Mouse (Mus musculus) liver, embryonic 13.5 days (tissue): ENCODE results near the gene Arhgef12. TPM values are rescaled to one million over a fixed set of nuclear protein-coding genes. Genes with fewer than 3 reads are reported as not detected.

Experiments used
- ATAC-seq: fragments of 200-750 bp; cut with Nextera tagmentation; 2 replicates; pipeline ENCODE4 v1.8.0; 2017; ENCODE audit warnings: low read depth, mild to moderate bottlenecking, moderate number of reproducible peaks, moderate library complexity
- DNase-seq: peaks from one replicate; pipeline ENCODE4 v3.0.0; 2022
- H3K27ac ChIP-seq: fragments of 300-500 bp; sonication (generic); 2 replicates; pipeline ENCODE4 v1.5.1; 2015; ENCODE audit warnings: moderate library complexity, mild to moderate bottlenecking, inconsistent platforms
- H3K27me3 ChIP-seq: fragments of 300-500 bp; sonication (generic); 2 replicates; pipeline ENCODE4 v1.6.1; 2015; ENCODE audit warnings: mild to moderate bottlenecking, inconsistent platforms
- H3K36me3 ChIP-seq: fragments of 300-500 bp; sonication (generic); 2 replicates; pipeline ENCODE4 v1.6.1; 2015; ENCODE audit warnings: mild to moderate bottlenecking, inconsistent platforms
- H3K4me1 ChIP-seq: fragments of 300-500 bp; sonication (generic); replicated peaks from 2 replicates; pipeline ENCODE4 v1.6.1; 2015; ENCODE audit warnings: inconsistent platforms
- H3K4me2 ChIP-seq: fragments of 300-500 bp; sonication (generic); 2 replicates; pipeline ENCODE4 v1.6.1; 2015; ENCODE audit warnings: inconsistent platforms, mild to moderate bottlenecking, moderate library complexity
- H3K4me3 ChIP-seq: fragments of 300-500 bp; sonication (generic); replicated peaks from 2 replicates; pipeline ENCODE4 v1.5.1; 2015; ENCODE audit warnings: mild to moderate bottlenecking, inconsistent platforms
- H3K9ac ChIP-seq: fragments of 300-500 bp; sonication (generic); 2 replicates; pipeline ENCODE4 v1.6.1; 2015; ENCODE audit warnings: mild to moderate bottlenecking, inconsistent platforms
- H3K9me3 ChIP-seq: fragments of 300-500 bp; sonication (generic); replicated peaks from 2 replicates; pipeline ENCODE4 v1.6.1; 2016; ENCODE audit warnings: inconsistent platforms
- WGBS: fragments of 180-500 bp; shearing (Covaris S2); methylation state at CpG from one replicate; pipeline ENCODE4 v1.1.7; 2015; ENCODE audit not compliant: insufficient replicate concordance; 5-methylcytosine and 5-hydroxymethylcytosine counted together
- polyA plus RNA-seq: library from polyadenylated mRNA; unstranded; fragments of >200 nt; fragmentation: Nextera tagmentation; extraction: Ambion mirVana; gene quantifications from 2 replicates; pipeline ENCODE4 v1.2.1, GENCODE M21; 2015

Arhgef12 gene
- polyA plus RNA-seq, 1 experiment from 2014 or later, result 4.3 TPM

DNA sequence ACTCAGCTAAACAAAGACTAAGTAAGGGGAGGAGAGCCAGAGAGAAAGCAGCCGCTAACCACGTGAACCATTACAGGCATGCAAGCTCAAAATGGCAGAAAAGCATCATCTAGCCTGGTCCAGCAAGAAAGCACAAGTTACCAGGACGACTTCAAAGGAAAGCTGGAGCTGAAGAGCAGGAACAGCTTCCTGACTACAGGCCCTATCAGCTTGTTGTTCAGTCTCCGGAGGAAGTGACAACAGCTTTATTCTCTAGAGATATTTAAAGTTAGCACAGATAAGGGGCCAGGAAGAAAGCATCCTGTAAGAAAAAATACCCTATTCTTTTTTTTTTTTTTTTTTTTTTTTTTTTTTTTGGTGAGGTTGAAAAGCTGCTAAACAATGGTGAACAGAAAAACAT is 8.1 kb downstream of the Arhgef12 start:
- H3K9ac ChIP-seq, result no peak overlapping the region
- H3K4me2 ChIP-seq, result peak overlapping the region; percentile 28
- ATAC-seq (no peak), DNase-seq (no peak)
- H3K27me3 ChIP-seq, result peaks cover 7% of the 10 kb centered on the region; the same call in 1 of the 2 replicates
- H3K9me3 ChIP-seq, result no peaks in the 10 kb centered on the region
- H3K4me3 ChIP-seq, result no peak overlapping the region
- H3K4me1 ChIP-seq, result peaks cover 78% of the 10 kb centered on the region
- H3K36me3 ChIP-seq, result no peaks in the 10 kb centered on the region
- WGBS, result 15% methylated on average over 4 of the region's 4 CpGs
- H3K27ac ChIP-seq, result no peak overlapping the region

DNA sequence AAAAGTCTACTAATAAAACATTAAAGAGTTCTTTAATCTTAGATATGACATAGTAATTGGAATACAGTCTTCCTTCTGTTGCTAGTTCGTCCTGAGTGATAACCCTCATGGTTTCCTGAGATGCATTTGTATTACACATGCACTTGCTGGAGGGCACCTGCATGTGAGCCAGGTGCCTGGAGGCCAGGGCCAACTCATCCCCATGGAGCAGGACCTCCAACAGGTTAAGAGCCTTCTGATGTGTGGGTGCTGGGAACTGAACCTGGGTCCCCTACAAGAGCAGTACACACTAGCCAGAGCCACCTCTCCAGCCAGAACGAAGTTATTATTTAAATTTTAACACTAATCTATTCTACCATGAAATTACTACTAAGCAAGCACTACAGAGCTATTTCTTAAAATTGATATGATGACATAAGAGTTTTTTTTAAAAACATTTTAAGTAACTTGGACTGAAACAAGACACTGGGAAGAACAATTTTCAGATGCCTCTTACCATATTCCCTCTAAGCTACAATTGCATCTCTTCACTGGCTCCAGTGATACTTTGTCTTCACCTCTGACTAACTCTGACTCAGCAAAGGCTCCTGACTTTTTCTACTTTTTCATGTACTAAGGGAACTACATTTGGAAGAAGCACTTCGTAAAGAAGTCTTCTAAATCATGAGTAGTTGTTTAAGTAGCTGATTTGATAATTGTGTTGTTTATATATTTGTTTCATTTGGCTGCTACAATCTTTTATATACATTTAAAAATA is 9.1 kb downstream of the Arhgef12 start:
- no peaks in the 10 kb centered on the region for H3K36me3 ChIP-seq
- peaks cover 10% of the 10 kb centered on the region; the same call in 1 of the 2 replicates for H3K27me3 ChIP-seq
- DNase-seq (no peak), ATAC-seq (no peak)
- no peaks in the 10 kb centered on the region for H3K9me3 ChIP-seq
- H3K9ac ChIP-seq, result no peak overlapping the region
- H3K4me2 ChIP-seq, result no peak overlapping the region
- H3K27ac ChIP-seq, result no peak overlapping the region
- peaks cover 72% of the 10 kb centered on the region for H3K4me1 ChIP-seq
- H3K4me3 ChIP-seq, result no peak overlapping the region
- 69% methylated on average over 3 of the region's 3 CpGs for WGBS

DNA sequence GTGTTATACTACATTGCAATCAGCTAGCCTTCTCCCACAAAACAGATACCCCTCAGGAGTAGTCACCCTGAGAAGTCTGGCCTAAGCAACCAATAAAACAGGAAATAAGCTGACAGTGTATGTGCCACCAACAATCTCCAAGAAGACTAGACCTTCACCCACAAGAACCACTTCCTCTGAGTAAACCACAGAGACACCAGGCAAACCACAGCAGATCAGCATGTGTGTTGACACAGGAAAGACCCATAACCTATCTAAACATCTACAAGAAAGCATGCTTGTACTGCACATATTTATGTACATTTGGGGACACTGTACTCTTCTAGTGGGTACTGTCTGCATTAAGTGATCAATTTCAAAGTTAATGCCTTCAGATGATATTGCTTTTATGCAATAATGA is 10.7 kb downstream of the Arhgef12 start:
- no peaks in the 10 kb centered on the region for H3K9me3 ChIP-seq
- H3K4me3 ChIP-seq, result no peak overlapping the region
- no peak for DNase-seq
- H3K4me2 ChIP-seq, result no peak overlapping the region
- peaks cover 61% of the 10 kb centered on the region for H3K4me1 ChIP-seq
- no peak for ATAC-seq
- no peak overlapping the region for H3K27ac ChIP-seq
- peaks cover 20% of the 10 kb centered on the region for H3K27me3 ChIP-seq
- no peak overlapping the region for H3K9ac ChIP-seq
- no peaks in the 10 kb centered on the region for H3K36me3 ChIP-seq

DNA sequence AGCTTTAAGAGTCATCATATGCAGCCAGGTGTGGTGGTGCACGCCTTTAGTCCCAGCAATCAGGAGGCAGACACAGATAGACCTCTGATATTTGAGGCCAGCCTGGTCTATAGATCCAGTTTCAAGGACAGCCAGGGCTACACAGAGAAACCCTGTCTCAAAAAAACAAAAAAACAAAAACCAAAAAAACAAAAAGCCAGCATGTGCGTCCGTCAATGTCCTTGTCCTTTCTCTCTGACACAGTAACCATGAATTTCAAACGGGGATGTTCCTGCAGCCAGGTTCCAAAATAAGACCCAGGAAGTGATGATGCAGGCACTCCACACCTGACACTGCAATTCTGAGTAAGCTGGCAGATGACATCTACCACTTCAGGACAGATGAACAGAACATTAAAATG is 12.2 kb downstream of the Arhgef12 start:
- ATAC-seq (no peak), DNase-seq (no peak)
- no peak overlapping the region for H3K4me2 ChIP-seq
- H3K4me1 ChIP-seq, result peaks cover 50% of the 10 kb centered on the region
- WGBS, result 74% methylated on average over 4 of the region's 4 CpGs
- H3K9me3 ChIP-seq, result no peaks in the 10 kb centered on the region
- H3K9ac ChIP-seq, result no peak overlapping the region
- no peak overlapping the region for H3K4me3 ChIP-seq
- no peaks in the 10 kb centered on the region for H3K36me3 ChIP-seq
- peaks cover 19% of the 10 kb centered on the region for H3K27me3 ChIP-seq
- no peak overlapping the region for H3K27ac ChIP-seq

DNA sequence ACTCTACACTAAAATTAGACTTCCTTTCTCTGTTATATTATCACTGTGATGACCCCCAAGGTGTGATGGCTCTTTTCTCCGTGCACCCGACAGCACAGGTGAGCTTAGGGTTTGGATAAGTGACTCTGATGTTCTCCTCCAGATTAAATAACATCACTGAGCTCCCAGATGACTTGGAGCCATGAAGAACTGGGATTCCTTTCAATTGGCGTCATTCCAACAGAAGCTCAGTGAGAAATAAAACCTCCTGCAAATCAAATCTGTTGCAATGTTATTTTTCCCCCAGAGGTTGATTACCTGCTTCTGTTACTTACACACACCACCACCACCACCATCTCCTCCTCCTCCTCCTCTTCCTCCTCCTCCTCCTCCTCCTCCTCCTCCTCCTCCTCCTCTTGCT is 13.2 kb downstream of the Arhgef12 start:
- Histone ChIP-seq H3K4me2 (no peak overlapping the region), H3K27me3 (peaks cover 24% of the 10 kb centered on the region), H3K9ac (no peak overlapping the region), H3K4me1 (peaks cover 46% of the 10 kb centered on the region), H3K36me3 (no peaks in the 10 kb centered on the region), H3K27ac (no peak overlapping the region), H3K9me3 (no peaks in the 10 kb centered on the region), H3K4me3 (no peak overlapping the region)
- WGBS, result 64% methylated on average over 3 of the region's 3 CpGs
- no peak for ATAC-seq
- DNase-seq, result no peak

DNA sequence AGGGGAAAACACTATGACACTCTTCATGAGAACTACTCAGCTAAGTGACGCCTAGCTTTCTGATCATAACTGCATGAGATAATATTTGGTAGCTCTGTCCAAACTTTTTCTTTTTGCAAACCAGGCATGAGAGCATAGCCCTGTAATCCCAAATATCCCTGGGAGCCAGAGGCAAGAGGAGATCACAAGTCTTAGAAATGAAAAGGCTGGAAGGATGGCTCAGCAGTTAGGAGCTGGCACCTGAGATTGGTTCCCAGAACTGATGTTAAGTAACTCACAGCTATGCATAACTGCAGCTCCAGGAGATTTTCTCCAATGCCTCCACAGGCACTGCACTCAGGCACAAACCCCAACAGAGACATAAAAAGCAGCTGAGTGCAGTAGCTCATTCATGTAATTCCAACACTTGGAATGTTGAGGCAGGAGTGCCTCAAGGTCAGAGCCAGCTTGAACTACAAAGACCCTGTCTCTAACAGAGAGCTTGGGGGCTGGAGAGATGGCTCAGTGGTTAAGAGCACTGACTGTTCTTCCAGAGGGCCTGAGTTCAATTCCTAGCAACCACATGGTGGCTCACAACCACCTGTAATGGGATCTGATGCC is 21.3 kb downstream of the Arhgef12 start:
- Histone ChIP-seq H3K27me3 (peaks cover 24% of the 10 kb centered on the region; the same call in 1 of the 2 replicates), H3K4me3 (no peak overlapping the region), H3K27ac (no peak overlapping the region), H3K9me3 (no peaks in the 10 kb centered on the region), H3K4me1 (peaks cover 8% of the 10 kb centered on the region), H3K36me3 (no peaks in the 10 kb centered on the region), H3K9ac (no peak overlapping the region), H3K4me2 (no peak overlapping the region)
- no peak for ATAC-seq
- no peak for DNase-seq
- 81% methylated on average over 1 of the region's 1 CpGs for WGBS

DNA sequence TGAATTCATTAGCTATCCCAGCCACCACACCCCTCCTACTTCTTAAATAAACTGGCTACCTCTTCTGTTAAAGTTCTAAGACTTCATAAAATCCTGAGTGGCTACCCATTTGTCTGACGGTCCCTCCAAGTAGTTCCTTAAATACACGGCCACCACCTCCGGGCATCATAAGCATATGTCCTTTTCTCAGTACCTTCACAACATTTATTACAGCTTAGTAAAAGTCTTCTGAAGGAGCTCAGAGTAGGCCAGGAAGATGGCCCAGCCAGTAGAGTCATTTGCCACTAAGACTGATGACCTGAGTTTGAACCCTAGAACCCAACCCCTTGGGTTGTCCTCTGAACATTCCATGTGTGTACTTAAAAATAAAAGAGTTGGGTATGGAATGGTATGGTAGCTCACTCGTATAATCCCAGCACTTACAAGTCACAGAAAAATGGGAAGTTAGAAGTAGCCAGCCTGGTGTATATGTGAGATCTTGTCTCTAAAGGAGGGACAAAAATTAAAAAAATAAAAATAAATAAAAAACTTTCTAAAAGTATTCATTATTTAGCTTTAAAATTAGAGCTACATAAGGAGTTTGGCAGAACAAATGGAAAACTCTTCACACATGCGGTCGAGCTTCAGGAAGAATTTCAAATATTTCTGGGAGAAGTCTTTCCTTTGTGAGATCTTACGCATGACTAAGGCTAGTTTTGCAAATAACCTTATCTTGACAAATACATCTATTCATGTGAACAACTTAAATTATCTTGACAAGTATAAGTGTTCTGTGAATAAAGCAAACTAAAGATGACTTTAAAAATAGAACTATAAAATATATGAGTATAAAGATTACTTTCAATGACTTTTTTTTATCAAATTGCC is 22.3 kb downstream of the Arhgef12 start:
- H3K9me3 ChIP-seq, result no peaks in the 10 kb centered on the region
- DNase-seq (no peak), ATAC-seq (no peak)

DNA sequence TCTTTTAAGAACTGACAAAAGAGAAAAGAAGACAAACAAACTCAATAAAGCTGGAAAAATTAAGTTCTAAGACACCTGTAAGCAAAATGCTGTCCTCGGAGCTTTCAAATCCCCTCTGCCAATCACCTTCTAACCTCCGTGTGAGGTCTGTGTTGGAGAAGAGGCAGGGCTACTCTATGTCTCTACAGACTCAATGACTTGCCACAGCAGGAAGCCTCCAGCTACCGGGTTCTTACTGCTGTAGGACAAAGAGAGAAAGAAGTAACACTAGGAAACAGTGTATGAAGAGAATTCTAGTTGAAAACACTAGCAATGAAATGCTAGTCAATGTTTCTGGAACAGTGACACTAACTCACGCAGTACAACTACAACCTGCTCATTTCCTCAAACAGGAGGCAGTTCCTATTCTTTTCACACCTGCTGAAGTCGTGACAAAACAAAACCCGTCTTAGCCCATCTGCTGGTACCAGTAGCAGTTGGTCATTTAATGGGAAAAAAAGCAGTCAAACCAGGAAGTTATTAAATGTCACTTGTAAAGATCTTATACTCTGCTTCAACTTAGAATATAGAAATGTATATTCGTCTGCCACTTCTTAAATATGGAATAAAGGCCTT is 23.5 kb downstream of the Arhgef12 start:
- H3K9me3 ChIP-seq, result no peaks in the 10 kb centered on the region
- no peaks in the 10 kb centered on the region for H3K36me3 ChIP-seq
- H3K4me1 ChIP-seq, result peaks cover 15% of the 10 kb centered on the region
- no peak for DNase-seq
- WGBS, result 56% methylated on average over 7 of the region's 7 CpGs
- H3K27ac ChIP-seq, result no peak overlapping the region
- H3K4me3 ChIP-seq, result no peak overlapping the region
- no peak for ATAC-seq
- H3K27me3 ChIP-seq, result peaks cover 19% of the 10 kb centered on the region; the same call in 1 of the 2 replicates
- no peak overlapping the region for H3K4me2 ChIP-seq
- H3K9ac ChIP-seq, result no peak overlapping the region

More for the DNA sequence above, 22.3 kb downstream of the Arhgef12 start:
- Histone ChIP-seq H3K4me3 (no peak overlapping the region), H3K27me3 (peaks cover 24% of the 10 kb centered on the region; the same call in 1 of the 2 replicates), H3K9ac (no peak overlapping the region), H3K4me1 (peaks cover 15% of the 10 kb centered on the region), H3K4me2 (no peak overlapping the region), H3K36me3 (no peaks in the 10 kb centered on the region), H3K27ac (no peak overlapping the region)
- WGBS, result 77% methylated on average over 7 of the region's 7 CpGs

DNA sequence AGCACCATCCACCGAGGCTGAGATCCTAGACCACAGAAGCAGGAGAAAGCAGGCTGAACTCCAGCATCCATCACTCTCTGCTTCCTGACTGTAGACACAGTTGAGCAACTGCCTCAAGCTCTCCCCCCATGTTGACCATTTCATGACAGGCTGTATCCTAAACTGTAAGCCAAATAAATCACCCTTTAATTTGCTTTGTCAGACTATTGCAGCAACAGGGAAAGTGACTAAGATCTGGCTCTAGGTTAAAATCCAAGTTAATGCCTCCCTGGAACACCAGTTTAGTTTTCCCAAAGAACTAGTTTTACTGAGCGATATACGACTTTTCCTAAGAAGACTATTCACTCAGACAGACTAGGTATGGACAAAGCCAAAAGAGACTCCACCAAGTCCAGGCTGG is 28.3 kb downstream of the Arhgef12 start:
- Histone ChIP-seq H3K4me2 (no peak overlapping the region), H3K4me1 (peaks cover 12% of the 10 kb centered on the region), H3K9ac (no peak overlapping the region), H3K27me3 (peaks cover 5% of the 10 kb centered on the region; the same call in 1 of the 2 replicates), H3K9me3 (no peaks in the 10 kb centered on the region), H3K36me3 (no peaks in the 10 kb centered on the region), H3K27ac (no peak overlapping the region), H3K4me3 (no peak overlapping the region)
- no peak for DNase-seq
- 66% methylated on average over 3 of the region's 3 CpGs for WGBS
- ATAC-seq, result no peak

DNA sequence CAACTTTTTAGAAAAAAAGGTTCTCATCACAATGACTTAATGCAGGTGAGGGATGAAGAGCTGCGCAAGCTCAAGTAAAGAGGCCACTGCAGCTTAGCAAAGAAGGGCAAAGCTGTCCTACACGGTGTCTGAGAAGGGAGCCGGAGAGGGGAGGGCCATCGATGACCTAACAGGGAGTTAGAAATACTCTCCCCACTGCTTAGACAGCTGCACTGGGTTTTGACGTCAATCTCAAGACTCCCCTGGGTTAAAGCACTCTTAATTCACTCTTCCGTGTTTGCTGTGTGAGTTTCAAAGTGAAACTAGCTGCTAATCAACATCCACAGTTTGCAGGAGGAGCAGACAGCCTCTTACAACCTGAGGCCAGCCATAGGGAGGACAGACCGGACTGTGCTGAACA is 30.9 kb downstream of the Arhgef12 start:
- H3K36me3 ChIP-seq, result no peaks in the 10 kb centered on the region
- H3K27ac ChIP-seq, result no peak overlapping the region
- no peak overlapping the region for H3K4me3 ChIP-seq
- DNase-seq (no peak), ATAC-seq (no peak)
- H3K27me3 ChIP-seq, result 0 out of 2 replicates have a peak, but pooled peaks cover 7% of the 10 kb centered on the region
- no peak overlapping the region for H3K9ac ChIP-seq
- 69% methylated on average over 7 of the region's 7 CpGs for WGBS
- H3K4me1 ChIP-seq, result peaks cover 7% of the 10 kb centered on the region
- H3K4me2 ChIP-seq, result no peak overlapping the region
- H3K9me3 ChIP-seq, result no peaks in the 10 kb centered on the region

DNA sequence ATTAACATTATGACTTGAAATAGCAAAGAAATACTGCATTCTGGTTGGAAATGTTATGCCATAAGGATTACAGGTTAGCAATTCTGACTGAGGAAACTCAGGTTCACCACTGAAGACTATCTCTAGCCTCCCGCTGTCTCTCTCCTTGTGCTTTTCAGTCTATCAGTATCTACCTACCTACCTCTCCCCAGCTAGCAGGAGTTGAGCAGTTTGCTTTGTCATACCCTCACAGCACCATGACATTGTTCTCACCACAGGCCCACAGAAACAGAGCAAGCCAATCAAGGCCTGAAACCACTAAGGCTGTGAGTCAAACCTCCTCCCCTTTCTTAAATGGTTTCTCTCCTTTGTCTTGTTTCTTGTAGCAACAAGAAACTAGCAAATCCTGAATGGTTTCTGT is 32.4 kb downstream of the Arhgef12 start:
- Histone ChIP-seq H3K4me2 (no peak overlapping the region), H3K9me3 (no peaks in the 10 kb centered on the region), H3K27me3 (0 out of 2 replicates have a peak, but pooled peaks cover 7% of the 10 kb centered on the region), H3K36me3 (no peaks in the 10 kb centered on the region), H3K27ac (no peak overlapping the region), H3K9ac (no peak overlapping the region), H3K4me3 (no peak overlapping the region), H3K4me1 (no peaks in the 10 kb centered on the region)
- 75% methylated on average over 1 of the region's 1 CpGs for WGBS
- DNase-seq (no peak), ATAC-seq (no peak)
